Mouse (Mus musculus) liver, adult 2 months (tissue): ENCODE measurements around the gene Rasgrf2.

Experiments
- CTCF ChIP-seq: fragments of 200-500 bp; IDR thresholded peaks from 2 replicates; pipeline ENCODE4 v1.5.1; 2011; ENCODE audit warnings: low read depth, low read length, control low read depth
- POLR2A ChIP-seq: fragments of 200-500 bp; IDR thresholded peaks from 2 replicates; pipeline ENCODE4 v1.6.1; 2011; ENCODE audit warnings: low read length, control low read depth; ENCODE audit not compliant: insufficient read depth; ENCODE audit errors: extremely low read depth

GRCm38 (mm10) chr13:91937232-91937631 is 194.2 kb downstream of the Rasgrf2 start:
- TF ChIP-seq CTCF, result no peak
- no peak for TF ChIP-seq POLR2A
